Mouse (Mus musculus): ENCODE data around the gene Hist1h4k. TPM values are rescaled to one million over a fixed set of nuclear protein-coding genes. Genes with fewer than 3 reads are reported as not detected.
"Not testable (repeated sequence)": the region's sequence is repeated elsewhere in the genome, so short reads cannot be mapped to it uniquely, and the experiment has no call there.

Gene Hist1h4k
- polyA plus RNA-seq, 1 experiment from 2014 or later: not detected

GRCm38 (mm10) chr13:21755707-21756106 lies 5.4 kb upstream of the Hist1h4k start:
- Histone ChIP-seq H3K4me3 (ENCODE audit: low read length) (no peak overlapping the region), H3K27me3 (replicated peaks; ENCODE audit: control insufficient read depth, insufficient read depth, low read length) (no peaks in the 10 kb centered on the region), H3K27ac (ENCODE audit: low read depth, low read length) (no peak overlapping the region), H3K36me3 (ENCODE audit: control insufficient read depth, insufficient read depth, low read length) (no peaks in the 10 kb centered on the region), H3K4me2 (ENCODE audit: low read length) (no peak overlapping the region), H3K9me3 (ENCODE audit: control insufficient read depth, low read length) (no peaks in the 10 kb centered on the region), H3K9ac (ENCODE audit: low read depth, low read length) (no peak overlapping the region), H3K4me1 (ENCODE audit: control insufficient read depth, insufficient read depth, low read depth, low read length) (peaks cover 10% of the 10 kb centered on the region)
- WGBS: 55% methylated on average over 1 of the region's 1 CpGs
- ATAC-seq: no peak

DNA sequence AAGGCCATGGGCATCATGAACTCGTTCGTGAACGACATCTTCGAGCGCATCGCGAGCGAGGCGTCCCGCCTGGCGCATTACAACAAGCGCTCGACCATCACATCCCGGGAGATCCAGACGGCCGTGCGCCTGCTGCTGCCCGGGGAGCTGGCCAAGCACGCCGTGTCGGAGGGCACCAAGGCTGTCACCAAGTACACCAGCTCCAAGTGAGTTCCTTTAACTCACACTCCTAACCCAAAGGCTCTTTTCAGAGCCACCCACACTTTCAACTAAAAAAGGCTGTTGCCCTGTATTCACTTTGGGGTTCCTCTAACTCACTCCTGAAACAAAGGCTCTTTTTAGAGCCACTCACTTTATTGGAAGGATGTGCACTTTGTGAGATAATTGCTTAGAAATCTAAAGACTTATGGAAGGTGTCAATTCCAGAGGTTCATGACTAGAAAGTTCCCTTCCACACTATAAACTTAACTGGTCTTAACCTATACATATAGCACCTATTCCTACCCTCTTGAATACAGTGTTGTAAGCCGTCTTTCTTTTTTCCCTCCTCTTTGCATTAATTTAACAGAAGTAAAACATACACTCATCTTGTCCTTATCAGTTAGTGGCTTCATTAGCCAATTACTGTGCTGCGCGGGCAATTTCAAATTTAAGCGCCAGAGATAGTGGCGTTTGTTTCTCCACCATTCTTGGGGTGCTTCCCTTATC lies 4.1 kb upstream of the Hist1h4k start:
- not testable (repeated sequence) for H3K36me3 ChIP-seq (ENCODE audit: control insufficient read depth, insufficient read depth, low read length); H3K27me3 ChIP-seq (replicated peaks; ENCODE audit: control insufficient read depth, insufficient read depth, low read length); H3K9me3 ChIP-seq (ENCODE audit: control insufficient read depth, low read length); ATAC-seq
- Histone ChIP-seq H3K4me3 (ENCODE audit: low read length) (peak overlapping the region; percentile 48), H3K4me1 (ENCODE audit: control insufficient read depth, insufficient read depth, low read depth, low read length) (peaks cover 13% of the 10 kb centered on the region), H3K27ac (ENCODE audit: low read depth, low read length) (peak overlapping the region; percentile 77), H3K9ac (ENCODE audit: low read depth, low read length) (peak overlapping the region; percentile 43), H3K4me2 (ENCODE audit: low read length) (peak overlapping the region; percentile 82)
- WGBS: under 1% methylated on average over 15 of the region's 26 CpGs

DNA sequence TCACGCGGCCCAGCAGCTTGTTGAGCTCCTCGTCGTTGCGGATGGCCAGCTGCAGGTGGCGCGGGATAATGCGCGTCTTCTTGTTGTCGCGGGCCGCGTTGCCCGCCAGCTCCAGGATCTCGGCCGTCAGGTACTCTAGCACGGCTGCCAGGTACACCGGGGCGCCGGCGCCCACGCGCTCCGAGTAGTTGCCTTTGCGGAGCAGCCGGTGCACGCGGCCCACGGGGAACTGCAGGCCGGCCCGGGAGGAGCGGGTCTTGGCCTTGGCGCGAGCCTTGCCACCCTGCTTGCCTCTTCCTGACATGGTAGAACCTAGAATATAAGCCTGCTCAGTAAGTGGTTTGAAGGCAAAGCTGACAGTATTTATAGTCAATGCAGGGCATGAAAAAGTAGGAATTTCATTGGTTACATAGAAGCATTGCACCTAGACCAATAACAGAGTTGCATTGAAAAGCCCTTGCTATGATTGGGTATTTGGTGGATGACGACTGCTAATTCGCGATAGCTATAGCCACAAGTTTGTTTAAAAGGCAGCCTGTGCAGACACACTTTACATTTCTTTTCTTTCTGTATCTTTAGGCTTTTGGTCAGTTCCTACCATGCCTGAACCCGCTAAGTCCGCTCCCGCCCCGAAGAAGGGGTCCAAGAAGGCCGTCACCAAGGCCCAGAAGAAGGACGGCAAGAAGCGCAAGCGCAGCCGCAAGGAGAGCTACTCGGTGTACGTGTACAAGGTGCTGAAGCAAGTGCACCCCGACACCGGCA lies 3.4 kb upstream of the Hist1h4k start, which contains the start of the genes Hist1h2ak and Hist1h2bn:
Gene Hist1h2ak (minus strand): TSS at position 304 of the 762 bp plus-strand sequence.
Gene Hist1h2bn (plus strand): TSS at position 600 of the 762 bp plus-strand sequence.
- ATAC-seq: peak; percentile 97
- not testable (repeated sequence) for H3K36me3 ChIP-seq (ENCODE audit: control insufficient read depth, insufficient read depth, low read length); H3K27me3 ChIP-seq (replicated peaks; ENCODE audit: control insufficient read depth, insufficient read depth, low read length); H3K9me3 ChIP-seq (ENCODE audit: control insufficient read depth, low read length)
- peak within 1 kb of the TSS; percentile 63 for H3K9ac ChIP-seq (ENCODE audit: low read depth, low read length)
- H3K27ac ChIP-seq (ENCODE audit: low read depth, low read length): peak within 1 kb of the TSS; percentile 88
- H3K4me1 ChIP-seq (ENCODE audit: control insufficient read depth, insufficient read depth, low read depth, low read length): peaks cover 18% of the 10 kb centered on the region
- WGBS: under 1% methylated on average over 35 of the region's 50 CpGs
- peak within 1 kb of the TSS; percentile 48 for H3K4me3 ChIP-seq (ENCODE audit: low read length)
- H3K4me2 ChIP-seq (ENCODE audit: low read length): peak within 1 kb of the TSS; percentile 82

DNA sequence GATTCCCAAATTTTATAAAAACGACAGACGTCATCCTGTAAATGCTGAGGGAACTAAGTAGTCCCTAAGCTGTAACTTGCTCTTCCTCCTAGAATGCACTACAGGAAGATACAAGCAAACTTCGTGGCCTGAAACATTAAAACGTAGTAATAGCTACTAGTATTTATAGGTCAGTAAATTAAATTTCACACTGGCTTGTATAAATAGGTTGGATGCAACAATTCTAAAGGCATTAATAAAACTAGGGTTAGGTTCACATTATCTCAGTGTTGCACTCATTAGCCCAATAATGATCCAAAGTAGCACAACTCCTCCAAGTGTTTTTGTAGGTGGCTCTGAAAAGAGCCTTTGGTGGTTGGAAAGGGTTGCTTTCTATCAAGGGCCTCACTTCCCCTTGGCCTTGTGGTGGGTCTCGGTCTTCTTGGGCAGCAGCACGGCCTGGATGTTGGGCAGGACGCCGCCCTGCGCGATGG lies 2.8 kb upstream of the Hist1h4k start:
- Histone ChIP-seq H3K4me2 (ENCODE audit: low read length) (peak overlapping the region; percentile 82), H3K9me3 (ENCODE audit: control insufficient read depth, low read length) (no peaks in the 10 kb centered on the region), H3K4me3 (ENCODE audit: low read length) (peak overlapping the region; percentile 48), H3K36me3 (ENCODE audit: control insufficient read depth, insufficient read depth, low read length) (no peaks in the 10 kb centered on the region), H3K27ac (ENCODE audit: low read depth, low read length) (peak overlapping the region; percentile 88), H3K9ac (ENCODE audit: low read depth, low read length) (peak overlapping the region; percentile 63), H3K4me1 (ENCODE audit: control insufficient read depth, insufficient read depth, low read depth, low read length) (peaks cover 18% of the 10 kb centered on the region), H3K27me3 (replicated peaks; ENCODE audit: control insufficient read depth, insufficient read depth, low read length) (no peaks in the 10 kb centered on the region)
- WGBS: 4% methylated on average over 10 of the region's 10 CpGs
- no peak for ATAC-seq

DNA sequence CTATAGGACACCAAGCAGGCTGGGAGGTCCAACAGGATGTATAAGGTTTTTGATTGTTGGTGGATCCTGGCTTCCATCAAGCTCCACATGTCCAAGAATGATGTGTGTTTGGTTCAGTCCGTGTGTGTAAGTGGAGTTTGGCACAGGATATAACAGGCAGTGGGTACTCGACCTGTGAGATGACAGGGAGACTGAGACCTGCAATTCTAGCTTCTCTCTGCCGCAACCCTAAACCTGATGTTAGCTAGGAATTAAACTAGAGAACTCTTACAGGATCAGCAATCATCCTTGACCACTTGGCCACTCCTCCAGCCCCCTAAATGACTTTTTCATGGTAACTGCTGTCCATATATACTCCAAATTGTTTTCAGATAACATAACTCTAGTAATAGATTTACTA lies 2.1 kb upstream of the Hist1h4k start:
- H3K9me3 ChIP-seq (ENCODE audit: control insufficient read depth, low read length): no peaks in the 10 kb centered on the region
- no peaks in the 10 kb centered on the region for H3K27me3 ChIP-seq (replicated peaks; ENCODE audit: control insufficient read depth, insufficient read depth, low read length)
- no peak overlapping the region for H3K4me2 ChIP-seq (ENCODE audit: low read length)
- peaks cover 18% of the 10 kb centered on the region for H3K4me1 ChIP-seq (ENCODE audit: control insufficient read depth, insufficient read depth, low read depth, low read length)
- H3K9ac ChIP-seq (ENCODE audit: low read depth, low read length): no peak overlapping the region
- H3K36me3 ChIP-seq (ENCODE audit: control insufficient read depth, insufficient read depth, low read length): no peaks in the 10 kb centered on the region
- 50% methylated on average over 3 of the region's 3 CpGs for WGBS
- H3K27ac ChIP-seq (ENCODE audit: low read depth, low read length): no peak overlapping the region
- ATAC-seq: no peak
- no peak overlapping the region for H3K4me3 ChIP-seq (ENCODE audit: low read length)

GRCm38 (mm10) chr13:21751827-21752226 lies 1.5 kb upstream of the Hist1h4k start:
- WGBS: 80% methylated on average over 3 of the region's 3 CpGs
- no peaks in the 10 kb centered on the region for H3K27me3 ChIP-seq (replicated peaks; ENCODE audit: control insufficient read depth, insufficient read depth, low read length)
- peaks cover 18% of the 10 kb centered on the region for H3K4me1 ChIP-seq (ENCODE audit: control insufficient read depth, insufficient read depth, low read depth, low read length)
- no peak for ATAC-seq
- no peak overlapping the region for H3K9ac ChIP-seq (ENCODE audit: low read depth, low read length)
- no peak overlapping the region for H3K4me3 ChIP-seq (ENCODE audit: low read length)
- no peak overlapping the region for H3K27ac ChIP-seq (ENCODE audit: low read depth, low read length)
- no peaks in the 10 kb centered on the region for H3K36me3 ChIP-seq (ENCODE audit: control insufficient read depth, insufficient read depth, low read length)
- no peaks in the 10 kb centered on the region for H3K9me3 ChIP-seq (ENCODE audit: control insufficient read depth, low read length)
- H3K4me2 ChIP-seq (ENCODE audit: low read length): no peak overlapping the region

GRCm38 (mm10) chr13:21751417-21751816 lies 1.1 kb upstream of the Hist1h4k start:
- no peak overlapping the region for H3K4me2 ChIP-seq (ENCODE audit: low read length)
- no peak for ATAC-seq
- H3K27ac ChIP-seq (ENCODE audit: low read depth, low read length): no peak overlapping the region
- H3K27me3 ChIP-seq (replicated peaks; ENCODE audit: control insufficient read depth, insufficient read depth, low read length): no peaks in the 10 kb centered on the region
- H3K9ac ChIP-seq (ENCODE audit: low read depth, low read length): no peak overlapping the region
- no peaks in the 10 kb centered on the region for H3K36me3 ChIP-seq (ENCODE audit: control insufficient read depth, insufficient read depth, low read length)
- H3K4me3 ChIP-seq (ENCODE audit: low read length): no peak overlapping the region
- no peaks in the 10 kb centered on the region for H3K9me3 ChIP-seq (ENCODE audit: control insufficient read depth, low read length)
- H3K4me1 ChIP-seq (ENCODE audit: control insufficient read depth, insufficient read depth, low read depth, low read length): peaks cover 18% of the 10 kb centered on the region

DNA sequence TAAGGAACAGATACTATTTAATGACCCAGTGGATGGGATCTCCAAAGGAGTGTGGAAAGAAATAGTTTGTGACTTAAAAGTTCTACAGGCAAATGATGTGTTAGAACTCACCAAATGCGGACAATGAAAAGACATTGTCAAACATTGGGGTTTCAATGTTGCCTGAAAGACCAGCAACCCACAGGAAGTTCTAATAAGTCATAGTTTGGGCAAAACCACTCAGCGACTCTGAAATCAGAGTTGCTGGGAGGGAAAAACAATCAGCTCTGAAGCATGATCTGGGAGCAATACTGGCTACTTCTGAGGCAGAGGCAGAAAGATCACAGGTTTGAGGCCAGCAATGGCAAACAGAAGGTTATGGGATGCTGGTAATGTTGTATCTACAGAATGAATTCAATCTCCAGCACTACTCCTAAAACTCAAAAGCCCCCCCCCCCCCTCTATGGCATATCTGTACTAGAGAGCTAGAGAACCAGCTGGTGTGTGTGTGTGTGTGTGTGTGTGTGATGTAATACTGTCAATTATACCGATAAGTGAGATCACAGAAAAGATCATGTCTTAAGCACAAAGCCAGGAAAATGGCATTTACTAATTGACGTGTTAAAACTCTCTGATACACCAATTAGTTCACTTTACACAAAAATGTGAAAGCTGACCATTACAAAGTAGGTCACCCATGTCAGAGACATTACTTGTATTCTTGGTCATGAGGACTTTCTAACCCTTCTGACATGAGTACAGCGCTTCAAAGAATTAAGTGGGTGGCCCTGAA lies 732 bp downstream of the Hist1h4k start:
- Histone ChIP-seq H3K9me3 (ENCODE audit: control insufficient read depth, low read length) (no peaks in the 10 kb centered on the region), H3K27ac (ENCODE audit: low read depth, low read length) (peak overlapping the region; percentile 70), H3K4me3 (ENCODE audit: low read length) (peak overlapping the region; percentile 48), H3K27me3 (replicated peaks; ENCODE audit: control insufficient read depth, insufficient read depth, low read length) (no peaks in the 10 kb centered on the region), H3K9ac (ENCODE audit: low read depth, low read length) (peak overlapping the region; percentile 60), H3K4me2 (ENCODE audit: low read length) (peak overlapping the region; percentile 78), H3K4me1 (ENCODE audit: control insufficient read depth, insufficient read depth, low read depth, low read length) (peaks cover 15% of the 10 kb centered on the region), H3K36me3 (ENCODE audit: control insufficient read depth, insufficient read depth, low read length) (no peaks in the 10 kb centered on the region)
- no peak for ATAC-seq
- WGBS: 4% methylated on average over 5 of the region's 5 CpGs

- no peaks in the 10 kb centered on the region for H3K36me3 ChIP-seq (ENCODE audit: control insufficient read depth, insufficient read depth, low read length)
- H3K4me3 ChIP-seq (ENCODE audit: low read length): no peak overlapping the region
- H3K9ac ChIP-seq (ENCODE audit: low read depth, low read length): no peak overlapping the region
- no peak for ATAC-seq
- H3K27me3 ChIP-seq (replicated peaks; ENCODE audit: control insufficient read depth, insufficient read depth, low read length): no peaks in the 10 kb centered on the region
- H3K4me1 ChIP-seq (ENCODE audit: control insufficient read depth, insufficient read depth, low read depth, low read length): peaks cover 8% of the 10 kb centered on the region
- no peaks in the 10 kb centered on the region for H3K9me3 ChIP-seq (ENCODE audit: control insufficient read depth, low read length)
- WGBS: 93% methylated on average over 1 of the region's 1 CpGs
- H3K4me2 ChIP-seq (ENCODE audit: low read length): no peak overlapping the region
- H3K27ac ChIP-seq (ENCODE audit: low read depth, low read length): no peak overlapping the region
Measured at GRCm38 (mm10) chr13:21745006-21745405, 5.3 kb downstream of the Hist1h4k start.

All from hindbrain, embryonic 16.5 days (tissue).